Mouse (Mus musculus) liver, adult 2 months (tissue): ENCODE data around the gene Tex48.

Experiments
- CTCF ChIP-seq: fragments of 200-500 bp; IDR thresholded peaks from 2 replicates; pipeline ENCODE4 v1.5.1; 2011; ENCODE audit warnings: low read depth, low read length, control low read depth
- POLR2A ChIP-seq: fragments of 200-500 bp; IDR thresholded peaks from 2 replicates; pipeline ENCODE4 v1.6.1; 2011; ENCODE audit warnings: low read length, control low read depth; ENCODE audit not compliant: insufficient read depth; ENCODE audit errors: extremely low read depth

- no peak for TF ChIP-seq CTCF
- TF ChIP-seq POLR2A, result no peak
Measured at GRCm38 (mm10) chr4:63639842-63640241, 17.6 kb upstream of the Tex48 start.
